31 mouse cellular contexts compared by ENCODE assay signal in genomic region chr3:100421354-100421753, GRCm38 (mm10).
DNase-seq lines count a peak whose midpoint lies in the region; TF ChIP-seq lines count a peak whose summit lies in the region.
"Had no signal": no experiment of that assay in that cellular context is flagged by ENCODE, and none has a peak within 500 bp of the region (broad histone marks: within the 10 kb centered on the region; RNA-seq: fewer than 3 reads in every experiment).

No protein-coding gene starts in this region.

- no peak overlapping the region for H3K4me3 ChIP-seq in left cerebral cortex, adult 2 months
- H3K4me3 ChIP-seq: embryonic facial prominence, embryonic 13.5 days; forebrain, embryonic 10.5 days; forebrain, embryonic 15.5 days; gastrocnemius, adult 2 months; heart, adult 2 months; heart, embryonic 12.5 days; hindbrain, embryonic 13.5 days; limb, embryonic 12.5 days; midbrain, embryonic 12.5 days; neural tube, embryonic 13.5 days had no signal

- H3K27ac ChIP-seq in left cerebral cortex, adult 2 months, result peak overlapping the region; percentile 53; the same call in 1 of the 2 replicates
- H3K27ac ChIP-seq: embryonic facial prominence, embryonic 13.5 days; forebrain, embryonic 10.5 days; forebrain, embryonic 15.5 days; gastrocnemius, adult 2 months; heart, adult 2 months; hindbrain, embryonic 13.5 days; limb, embryonic 12.5 days; midbrain, embryonic 12.5 days; neural tube, embryonic 13.5 days had no signal

- TF ChIP-seq CTCF in left cerebral cortex, adult 2 months (IDR thresholded peaks at IDR 0.05), result no peak

- DNase-seq in left cerebral cortex, adult 18-20 months (ENCODE audit: low spot score in 2 of 2), result peak; percentile 44 to 63
- no peak for DNase-seq in left cerebral cortex, postnatal 4 days
- peak; percentile 34 to 71 for DNase-seq in right cerebral cortex, postnatal 36 days (ENCODE audit: low spot score in 2 of 2)
- DNase-seq in right cerebral cortex, postnatal 10 days (ENCODE audit: low spot score in 2 of 2), result no peak
- no peak for DNase-seq in left cerebral cortex, adult 2 months (ENCODE audit: extremely low spot score in 1 of 2, low spot score in 2 of 2)
- no peak for DNase-seq in adrenal gland, adult 2 months
- no peak for DNase-seq in ovary, adult 18-20 months (ENCODE audit: low spot score)
- DNase-seq: adrenal gland, postnatal 10 days; B cell, adult 2 months; cerebellum, adult 11-12 months; cerebellum, adult 9-11 months; gastrocnemius, adult 2 months; gastrocnemius, postnatal 36 days; heart, adult 2 months; heart, postnatal 4 days; kidney, adult 9 months; kidney, postnatal 10 days; layer of hippocampus, postnatal 36 days; liver, postnatal 0 days; lung, postnatal 36 days; spleen, adult 18-20 months; thymus, adult 18-20 months; thymus, postnatal 25 days had no signal

- intact Hi-C loops in left cerebral cortex, postnatal 4 days (cut with DNase I), result no loop called here
- intact Hi-C loops in left cerebral cortex, adult 2 months (cut with DNase I), result loop anchor here (2.0 to 10.0 kb wide), 3 partner anchors 57 to 263 kb away; partner anchors contain the start of gene Man1a2

Comparison
In these comparisons a context has a peak if more than half of its experiments do, and no peak if none do; other contexts are left out.
1. DNase-seq: peak in left cerebral cortex, adult 18-20 months (2 of 2) and right cerebral cortex, postnatal 36 days (2 of 2); none in left cerebral cortex, postnatal 4 days (single experiment), right cerebral cortex, postnatal 10 days (0 of 2), left cerebral cortex, adult 2 months (0 of 2), adrenal gland, adult 2 months (single experiment) and ovary, adult 18-20 months (single experiment).